Mouse (Mus musculus) ES-E14 (cell line): ENCODE data around the gene Rps26. TPM values are rescaled to one million over a fixed set of nuclear protein-coding genes. Genes with fewer than 3 reads are reported as not detected.
"Not testable (repeated sequence)": the region's sequence is repeated elsewhere in the genome, so short reads cannot be mapped to it uniquely, and the experiment has no call there.

Experiments used
- DNase-seq: peaks from one replicate; pipeline ENCODE4 v3.0.0-alpha.2; 2013; ENCODE audit warnings: low read depth, low spot score
- H3K27ac ChIP-seq: 2 replicates; pipeline ENCODE4 v1.5.1; 2012; ENCODE audit warnings: low read depth, mild to moderate bottlenecking, low read length, moderate library complexity, mixed read lengths; ENCODE audit not compliant: poor library complexity, insufficient read depth, severe bottlenecking
- H3K36me3 ChIP-seq: 2 replicates; pipeline ENCODE4 v1.6.1; 2012; ENCODE audit warnings: mild to moderate bottlenecking, low read length, moderate library complexity, mixed read lengths; ENCODE audit not compliant: control insufficient read depth, poor library complexity, insufficient read depth, severe bottlenecking
- H3K4me1 ChIP-seq, 2 experiments: fragments of 150-350 bp in 1 of 2; sonication (generic) in 1 of 2; 2 replicates each; pipeline ENCODE4 v1.6.1; 2012; ENCODE audit warnings: low read length in 2 of 2, mild to moderate bottlenecking in 1 of 2, mixed read lengths in 1 of 2; ENCODE audit not compliant: control insufficient read depth in 2 of 2, insufficient read depth in 2 of 2, poor library complexity in 1 of 2
- H3K4me3 ChIP-seq, 2 experiments: fragments of 150-350 bp in 1 of 2; sonication (generic) in 1 of 2; 2 replicates each; pipeline ENCODE4 v1.5.1; 2012; ENCODE audit warnings: low read length in 2 of 2, low read depth in 1 of 2, mild to moderate bottlenecking in 1 of 2, mixed read lengths in 1 of 2; ENCODE audit not compliant: insufficient read depth in 1 of 2, poor library complexity in 1 of 2, severe bottlenecking in 1 of 2
- H3K9ac ChIP-seq: 2 replicates; pipeline ENCODE4 v1.6.1; 2012; ENCODE audit warnings: low read depth, mild to moderate bottlenecking, low read length, mixed read lengths; ENCODE audit not compliant: poor library complexity, insufficient read depth, severe bottlenecking
- H3K9me3 ChIP-seq: fragments of 150-350 bp; sonication (generic); 2 replicates; pipeline ENCODE4 v1.6.1; 2012; ENCODE audit warnings: low read depth, mild to moderate bottlenecking, low read length; ENCODE audit not compliant: control insufficient read depth, insufficient read depth
- CHD2 ChIP-seq: IDR thresholded peaks from 2 replicates; pipeline ENCODE4 v1.6.1; 2014; ENCODE audit warnings: mild to moderate bottlenecking, low read depth, low read length, inconsistent platforms
- HCFC1 ChIP-seq: IDR thresholded peaks from 2 replicates; pipeline ENCODE4 v1.6.1; 2012; ENCODE audit warnings: low read length, inconsistent platforms, borderline replicate concordance; ENCODE audit not compliant: insufficient read depth
- MAFK ChIP-seq: IDR thresholded peaks from 2 replicates; pipeline ENCODE4 v1.6.1; 2014; ENCODE audit warnings: mild to moderate bottlenecking, low read depth, low read length, inconsistent platforms; ENCODE audit not compliant: insufficient read depth
- ZC3H11A ChIP-seq: IDR thresholded peaks from 2 replicates; pipeline ENCODE4 v1.6.1; 2012; ENCODE audit warnings: low read depth, mild to moderate bottlenecking, inconsistent platforms, low read length, borderline replicate concordance
- ZNF384 ChIP-seq: IDR thresholded peaks from 2 replicates; pipeline ENCODE4 v1.6.1; 2012; ENCODE audit warnings: low read depth, low read length, inconsistent platforms
- in situ Hi-C, 2 experiments: fragments of 600-800 bp; cut with MboI; formaldehyde crosslinking; loops; one replicate each; pipeline ENCODE4 v1.15.1; 2025; ENCODE audit warnings: low sequenced_read_pairs in 2 of 2, inconsistent platforms in 1 of 2; ENCODE audit not compliant: unreplicated experiment in 2 of 2
- total RNA-seq: library from RNA; depleted of rRNA; stranded (reverse); fragments of 300-350 nt; gene quantifications from 2 replicates; pipeline ENCODE4 v1.2.3, GENCODE M21; 2012

Gene Rps26
- total RNA-seq, 1 experiment: 1,982 TPM

GRCm38 (mm10) chr10:128636561-128636960, 10.0 kb upstream of the Rps26 start:
- Histone ChIP-seq H3K36me3 (no peaks in the 10 kb centered on the region; the same call in 1 of the 2 replicates), H3K27ac (no peak overlapping the region), H3K9ac (no peak overlapping the region), H3K4me3 (no peak overlapping the region), H3K4me1 (peaks cover 17 to 40% of the 10 kb centered on the region in 2 experiments), H3K9me3 (no peaks in the 10 kb centered on the region)
- TF ChIP-seq ZNF384: no peak
- TF ChIP-seq ZC3H11A: no peak
- no peak for TF ChIP-seq HCFC1
- no peak for TF ChIP-seq MAFK
- TF ChIP-seq CHD2: no peak
- in situ Hi-C loops: no loop called here
- DNase-seq: no peak

- Histone ChIP-seq H3K9me3 (no peaks in the 10 kb centered on the region), H3K27ac (no peak overlapping the region), H3K36me3 (no peaks in the 10 kb centered on the region; the same call in 1 of the 2 replicates), H3K9ac (no peak overlapping the region), H3K4me1 (peaks cover 19 to 42% of the 10 kb centered on the region in 2 experiments), H3K4me3 (no peak overlapping the region)
- in situ Hi-C loops: no loop called here
- no peak for DNase-seq
- TF ChIP-seq MAFK (no peak), ZC3H11A (no peak), HCFC1 (no peak), CHD2 (no peak)
Observed at GRCm38 (mm10) chr10:128635697-128636096, 9.2 kb upstream of the Rps26 start.

- DNase-seq: peak; percentile 70
- no peaks in the 10 kb centered on the region for H3K9me3 ChIP-seq
- in situ Hi-C loops: no loop called here
- TF ChIP-seq MAFK (no peak), ZNF384 (no peak), HCFC1 (no peak), ZC3H11A (no peak), CHD2 (no peak)
- H3K27ac ChIP-seq: no peak overlapping the region; the same call in 1 of the 2 replicates
- H3K4me3 ChIP-seq: 0 out of 4 replicates have a peak overlapping the region, but pooled peaks of 1 of the 2 experiments have one; percentile 4
- H3K4me1 ChIP-seq: peaks cover 8 to 32% of the 10 kb centered on the region in 2 experiments; a peak in 3 of 4 replicates
- no peak overlapping the region for H3K9ac ChIP-seq
- no peaks in the 10 kb centered on the region for H3K36me3 ChIP-seq
Observed at GRCm38 (mm10) chr10:128631571-128631970, 5.0 kb upstream of the Rps26 start.

GRCm38 (mm10) chr10:128630306-128630705, 3.8 kb upstream of the Rps26 start:
- H3K9me3 ChIP-seq, H3K9ac ChIP-seq, in situ Hi-C loops, H3K4me3 ChIP-seq, H3K36me3 ChIP-seq, H3K27ac ChIP-seq, DNase-seq: not testable (repeated sequence)
- H3K4me1 ChIP-seq: peaks cover 8 to 26% of the 10 kb centered on the region in 2 experiments; a peak in 3 of 4 replicates

- no peak overlapping the region for H3K27ac ChIP-seq
- peaks cover 8 to 26% of the 10 kb centered on the region in 2 experiments; a peak in 3 of 4 replicates for H3K4me1 ChIP-seq
- no peak for DNase-seq
- H3K36me3 ChIP-seq: peaks cover 13% of the 10 kb centered on the region
- no peaks in the 10 kb centered on the region for H3K9me3 ChIP-seq
- no peak overlapping the region for H3K9ac ChIP-seq
- no peak overlapping the region for H3K4me3 ChIP-seq
- in situ Hi-C loops: no loop called here
- no peak for TF ChIP-seq HCFC1
Observed at GRCm38 (mm10) chr10:128629746-128630145, 3.2 kb upstream of the Rps26 start.
